Mouse (Mus musculus) CD4-positive, CD25-positive, alpha-beta regulatory T cell, adult 9 weeks (primary cell): ENCODE measurements around the gene Atg4a-ps. TPM values are rescaled to one million over a fixed set of nuclear protein-coding genes. Genes with fewer than 3 reads are reported as not detected.

Experiments
- polyA plus RNA-seq: library from polyadenylated mRNA; unstranded; fragments of 100-300 nt; shearing (Covaris generic); gene quantifications from one replicate; pipeline ENCODE4 v1.2.1, GENCODE M21; 2017

Gene Atg4a-ps
- polyA plus RNA-seq = 3.8 TPM

GRCm38 (mm10) chr3:103645968-103646367 lies at the start of gene Atg4a-ps:
Gene Atg4a-ps (minus strand): TSS chr3:103646068.

Other genes with a start within 250 kb of the Atg4a-ps start
- gene Syt6, start 70.8 kb downstream of the Atg4a-ps start, polyA plus RNA-seq = not detected
- gene Olfml3, start 91.9 kb upstream of the Atg4a-ps start, polyA plus RNA-seq = 0.33 TPM
- gene Gm10964, start 93.3 kb upstream of the Atg4a-ps start, polyA plus RNA-seq = not detected
- 15.2 TPM for gene Hipk1, start 145.5 kb upstream of the Atg4a-ps start, polyA plus RNA-seq
- gene Dclre1b, start 163.4 kb upstream of the Atg4a-ps start, polyA plus RNA-seq = 37.2 TPM
- 40.6 TPM for gene Ap4b1, start 163.5 kb upstream of the Atg4a-ps start, polyA plus RNA-seq
- gene Gm43064, start 163.5 kb upstream of the Atg4a-ps start, polyA plus RNA-seq = 0.21 TPM
- gene Bcl2l15, start 186.5 kb upstream of the Atg4a-ps start, polyA plus RNA-seq = 1.9 TPM
- 309 TPM for gene Ptpn22, start 213.7 kb upstream of the Atg4a-ps start, polyA plus RNA-seq